In genomic region chr15:79380468-79381444, GRCm38 (mm10) we compare ENCODE assay signal across 8 mouse cellular contexts. TPM values are rescaled to one million over a fixed set of nuclear protein-coding genes. Genes with fewer than 3 reads are reported as not detected.
A peak's percentile ranks its signal among the peaks of the same experiment; 100 is the strongest.
DNase-seq lines count a peak whose midpoint lies in the region; ATAC-seq lines count a peak whose summit lies in the region.

No protein-coding gene starts in this region.

- no peak overlapping the region for H3K4me2 ChIP-seq in hindbrain, embryonic 13.5 days

- peaks cover 9% of the 10 kb centered on the region; the same call in 1 of the 2 replicates for H3K4me1 ChIP-seq in hindbrain, embryonic 13.5 days (replicated peaks)

- no peaks in the 10 kb centered on the region for H3K27me3 ChIP-seq in hindbrain, embryonic 13.5 days

- DNase-seq in layer of hippocampus, adult 11-12 months (ENCODE audit: low spot score) = peak; percentile 77
- DNase-seq in layer of hippocampus, adult 9-10 months (ENCODE audit: low spot score) = no peak
- DNase-seq in cerebellum, adult 11 months = peak; percentile 70
- DNase-seq in forelimb bud, embryonic 11.5 days (ENCODE audit: low read depth, low spot score) = peak; percentile 53
- DNase-seq in left cerebral cortex, adult 8-10 months (ENCODE audit: low spot score in 2 of 2) = peak; percentile 49 to 57
- DNase-seq in skeletal muscle tissue, adult 2 months (ENCODE audit: low read depth, low spot score) = peak; percentile 94

- H3K27ac ChIP-seq in hindbrain, embryonic 13.5 days = no peak overlapping the region

- 52% methylated on average over 22 of the region's 23 CpGs for WGBS in hindbrain, embryonic 13.5 days

- no peak overlapping the region for H3K4me3 ChIP-seq in hindbrain, embryonic 13.5 days

- H3K36me3 ChIP-seq in hindbrain, embryonic 13.5 days = peaks cover 29% of the 10 kb centered on the region

- no peaks in the 10 kb centered on the region for H3K9me3 ChIP-seq in hindbrain, embryonic 13.5 days

- ATAC-seq in hindbrain, embryonic 13.5 days (ENCODE audit: low FRiP score) = 0 out of 2 replicates have a peak, but pooled peaks have one; percentile 39
- peak; percentile 86 for ATAC-seq in megakaryocyte, adult 5-6 weeks (ENCODE audit: poor library complexity, severe bottlenecking)

- H3K9ac ChIP-seq in hindbrain, embryonic 13.5 days = no peak overlapping the region

RNA-seq across cellular contexts. Expression of gene Tmem184b, which starts 22.6 kb away (rescaled TPM):
- 37.7 and 39.2 TPM in 2 replicates for polyA plus RNA-seq in hindbrain, embryonic 13.5 days (2015; fragmentation: Nextera tagmentation; extraction: Ambion mirVana)
- 10 to 100 TPM; 69.7 to 89.8 (median 75.6) TPM for total RNA-seq in left cerebral cortex, adult 8-10 months (2022)
- 31.1 and 33.3 TPM in 2 replicates for total RNA-seq in megakaryocyte, adult 5-6 weeks (2015)
- 10.4 and 12.2 TPM in 2 replicates for total RNA-seq in megakaryocyte, adult 5-6 weeks (2017)

RNA-seq across cellular contexts. Expression of gene Maff, which starts 34.3 kb away (rescaled TPM):
- polyA plus RNA-seq in hindbrain, embryonic 13.5 days (2015; fragmentation: Nextera tagmentation; extraction: Ambion mirVana) = 0.83 and 0.84 TPM in 2 replicates
- total RNA-seq in left cerebral cortex, adult 8-10 months (2022) = 1 to 10 TPM; 1.2 to 3.8 (median 1.5) TPM
- total RNA-seq in megakaryocyte, adult 5-6 weeks (2015) = 1.7 and 5.4 TPM in 2 replicates
- total RNA-seq in megakaryocyte, adult 5-6 weeks (2017) = 1.4 and 2.7 TPM in 2 replicates

RNA-seq across cellular contexts. Expression of gene Pla2g6, which starts 52.6 kb away (rescaled TPM):
- polyA plus RNA-seq in hindbrain, embryonic 13.5 days (2015; fragmentation: Nextera tagmentation; extraction: Ambion mirVana) = 34.5 and 35.5 TPM in 2 replicates
- 10 to 100 TPM; 21.4 to 24.1 (median 22.8) TPM for total RNA-seq in left cerebral cortex, adult 8-10 months (2022)
- 1.3 and 2.7 TPM in 2 replicates for total RNA-seq in megakaryocyte, adult 5-6 weeks (2015)
- 1.4 TPM in 2 replicates for total RNA-seq in megakaryocyte, adult 5-6 weeks (2017)

Comparison
In these comparisons a context has a peak if more than half of its experiments do, and no peak if none do; other contexts are left out.
1. RNA of gene Pla2g6, which starts 52.6 kb away (total RNA-seq): 21.4 to 24.1 TPM in left cerebral cortex, adult 8-10 months; 1.3 to 2.7 TPM in megakaryocyte, adult 5-6 weeks; every median in the first group is over 4 times any median in the second.